Mouse (Mus musculus) forebrain, embryonic 15.5 days (tissue): Measurements from ENCODE around the gene Gorasp2. TPM values are rescaled to one million over a fixed set of nuclear protein-coding genes. Genes with fewer than 3 reads are reported as not detected.

ENCODE experiments used
- polyA plus RNA-seq: library from polyadenylated mRNA; unstranded; fragments of >200 nt; fragmentation: Nextera tagmentation; extraction: Ambion mirVana; gene quantifications from 2 replicates; pipeline ENCODE4 v1.2.1, GENCODE M21; 2015

Gene Gorasp2
- polyA plus RNA-seq, 1 experiment from 2014 or later = 125 TPM

Other genes starting within 250 kb of the Gorasp2 start
- 4.2 and 4.5 TPM in 2 replicates for gene Sp5, start 186.7 kb upstream of the Gorasp2 start, polyA plus RNA-seq
- 2.0 and 2.4 TPM in 2 replicates for gene Erich2, start 152.8 kb upstream of the Gorasp2 start, polyA plus RNA-seq
- 70.9 and 71.1 TPM in 2 replicates for gene Gad1, start 108.5 kb upstream of the Gorasp2 start, polyA plus RNA-seq
- gene Gm26558, start 532 bp downstream of the Gorasp2 start, polyA plus RNA-seq = 3.8 and 4.4 TPM in 2 replicates
- gene Tlk1, start 164.2 kb downstream of the Gorasp2 start, polyA plus RNA-seq = 25.3 and 29.3 TPM in 2 replicates